Mouse (Mus musculus) midbrain, embryonic 14.5 days (tissue): Measurements from ENCODE around the gene Ptrh2. TPM values are rescaled to one million over a fixed set of nuclear protein-coding genes. Genes with fewer than 3 reads are reported as not detected.

Experiments
- ATAC-seq: fragments of 200-750 bp; cut with Nextera tagmentation; 2 replicates; pipeline ENCODE4 v1.8.0; 2017; ENCODE audit warnings: moderate number of reproducible peaks, moderate library complexity; ENCODE audit not compliant: low FRiP score, low TSS enrichment
- DNase-seq: peaks from one replicate; pipeline ENCODE4 v3.0.0-alpha.2; 2015
- H3K27ac ChIP-seq: fragments of 300-500 bp; sonication (generic); replicated peaks from 2 replicates; pipeline ENCODE4 v1.5.1; 2014; ENCODE audit warnings: mild to moderate bottlenecking, low read depth, low read length, moderate library complexity
- H3K27me3 ChIP-seq: fragments of 300-500 bp; sonication (generic); 2 replicates; pipeline ENCODE4 v1.6.1; 2014; ENCODE audit warnings: low read length, control low read depth, mixed read lengths; ENCODE audit not compliant: control insufficient read depth, insufficient read depth
- H3K36me3 ChIP-seq: fragments of 300-500 bp; sonication (generic); 2 replicates; pipeline ENCODE4 v1.6.1; 2014; ENCODE audit warnings: low read length, control low read depth; ENCODE audit not compliant: control insufficient read depth, insufficient read depth
- H3K4me1 ChIP-seq: fragments of 300-500 bp; sonication (generic); 2 replicates; pipeline ENCODE4 v1.6.1; 2014; ENCODE audit warnings: mild to moderate bottlenecking, antibody characterized with exemption, low read length, control low read depth; ENCODE audit not compliant: control insufficient read depth, insufficient read depth
- H3K4me2 ChIP-seq: fragments of 300-500 bp; sonication (generic); 2 replicates; pipeline ENCODE4 v1.6.1; 2014; ENCODE audit warnings: mild to moderate bottlenecking, low read length, moderate library complexity
- H3K4me3 ChIP-seq: fragments of 300-500 bp; sonication (generic); replicated peaks from 2 replicates; pipeline ENCODE4 v1.5.1; 2014; ENCODE audit warnings: low read depth, low read length
- H3K9ac ChIP-seq: fragments of 300-500 bp; sonication (generic); replicated peaks from 2 replicates; pipeline ENCODE4 v1.6.1; 2014; ENCODE audit warnings: mild to moderate bottlenecking, low read length, moderate library complexity
- H3K9me3 ChIP-seq: fragments of 300-500 bp; sonication (generic); 2 replicates; pipeline ENCODE4 v1.6.1; 2016; ENCODE audit warnings: low read length, control low read depth, mixed read lengths; ENCODE audit not compliant: control insufficient read depth
- WGBS: fragments of 180-500 bp; shearing (Covaris S2); extraction: QIAGEN DNeasy Blood & Tissue Kit; methylation state at CpG from one replicate; pipeline ENCODE4 v1.1.7; 2014; 5-methylcytosine and 5-hydroxymethylcytosine counted together
- polyA plus RNA-seq: library from polyadenylated mRNA; unstranded; fragments of >200 nt; fragmentation: Nextera tagmentation; extraction: Ambion mirVana; gene quantifications from 2 replicates; pipeline ENCODE4 v1.2.1, GENCODE M21; 2014

Gene Ptrh2
- polyA plus RNA-seq, result 30.3 and 34.9 TPM in 2 replicates

DNA sequence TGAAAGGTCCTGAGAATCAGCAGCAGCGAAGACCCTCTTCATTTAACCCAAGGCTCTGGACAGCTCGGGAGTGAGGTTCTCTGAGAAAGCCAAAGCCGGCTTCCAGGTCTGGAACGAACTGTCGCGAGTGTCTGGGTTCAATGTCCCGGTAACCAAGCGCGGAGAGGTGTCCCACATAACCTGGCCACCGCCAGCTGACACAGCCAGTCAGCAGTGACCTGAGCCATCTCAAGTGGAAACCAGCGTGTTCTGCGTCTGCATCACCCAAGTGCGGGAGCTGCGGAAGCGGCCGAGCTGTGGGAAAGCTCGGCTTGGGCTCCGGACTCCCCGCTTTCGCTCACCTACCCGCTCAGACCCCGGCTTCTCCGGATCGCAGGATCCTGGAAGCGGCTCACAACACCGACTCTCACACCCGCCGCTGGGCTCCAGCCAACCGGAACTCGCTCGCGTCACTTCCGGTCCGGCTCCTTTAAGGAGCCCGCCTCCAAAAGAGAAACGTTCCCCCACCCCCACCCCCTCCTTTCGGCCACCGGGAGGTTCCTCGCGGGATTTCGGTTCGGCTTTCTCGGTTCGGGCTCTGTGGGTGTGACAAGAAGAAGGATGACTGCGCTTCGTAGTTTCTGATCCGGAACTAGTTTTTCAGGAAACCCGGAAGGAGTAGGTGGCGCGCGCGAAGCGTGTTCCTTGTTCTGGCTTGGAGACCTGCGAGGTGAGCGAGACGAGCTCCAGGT is at the start of gene Ptrh2, which contains the start of gene Vmp1:
Ptrh2 (plus strand) TSS at position 591 of the 731 bp plus-strand sequence.
Vmp1 (minus strand) TSS at position 442 of the 731 bp plus-strand sequence.
- H3K4me3 ChIP-seq, result peak within 1 kb of the TSS; percentile 90
- peak within 1 kb of the TSS; percentile 65 for H3K4me2 ChIP-seq
- H3K36me3 ChIP-seq, result no peaks in the 10 kb centered on the region; the same call in 1 of the 2 replicates
- under 1% methylated on average over 56 of the region's 56 CpGs for WGBS
- H3K27me3 ChIP-seq, result no peaks in the 10 kb centered on the region
- ATAC-seq (peak; percentile 89), DNase-seq (peak; percentile 98)
- H3K9me3 ChIP-seq, result no peaks in the 10 kb centered on the region
- H3K4me1 ChIP-seq, result peaks cover 28% of the 10 kb centered on the region
- peak within 1 kb of the TSS; percentile 87 for H3K27ac ChIP-seq
- peak within 1 kb of the TSS; percentile 82 for H3K9ac ChIP-seq

DNA sequence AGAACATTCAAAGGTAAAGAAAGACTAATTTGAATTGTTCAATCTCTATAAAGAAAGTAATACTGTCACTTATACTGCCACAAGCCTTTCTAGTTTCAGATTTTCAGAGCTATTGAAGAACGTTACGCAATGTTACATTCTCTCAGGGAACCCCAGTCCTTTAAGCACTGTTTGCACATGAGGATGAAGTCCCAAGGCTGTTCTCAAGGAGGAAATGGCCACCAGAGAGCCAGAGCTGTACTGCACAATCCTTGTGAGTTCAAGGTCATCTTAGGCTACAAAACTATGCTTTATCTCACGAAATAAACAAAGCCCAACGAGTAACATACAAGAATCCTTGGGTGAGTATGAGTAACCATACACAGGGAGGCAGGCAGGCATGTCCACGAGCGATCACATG is 49.4 kb upstream of the Ptrh2 start:
- DNase-seq (no peak), ATAC-seq (no peak)
- Histone ChIP-seq H3K4me2 (no peak overlapping the region), H3K9ac (no peak overlapping the region), H3K36me3 (peaks cover 19% of the 10 kb centered on the region; the same call in 1 of the 2 replicates), H3K27me3 (no peaks in the 10 kb centered on the region), H3K27ac (no peak overlapping the region), H3K4me1 (no peaks in the 10 kb centered on the region), H3K4me3 (no peak overlapping the region), H3K9me3 (no peaks in the 10 kb centered on the region)
- WGBS, result 93% methylated on average over 6 of the region's 6 CpGs

DNA sequence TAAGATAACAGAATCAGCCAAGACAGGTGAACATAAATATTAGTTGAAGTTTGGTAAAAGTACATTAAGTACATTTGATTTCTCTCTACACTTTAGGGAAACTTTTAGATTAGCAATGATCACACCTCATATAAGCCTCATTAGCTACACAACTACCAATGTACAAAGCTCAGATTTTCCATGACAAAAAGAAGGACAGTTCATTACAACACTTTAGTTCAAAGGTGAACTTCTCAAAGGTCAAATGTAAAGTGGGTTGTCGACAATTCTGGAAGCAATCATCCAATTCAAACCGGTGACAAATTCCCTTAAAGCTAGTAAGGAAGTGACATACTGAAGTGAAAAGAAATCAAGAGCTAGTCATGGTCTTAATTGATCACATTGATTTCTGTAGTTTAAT is 46.1 kb upstream of the Ptrh2 start:
- H3K4me3 ChIP-seq, result no peak overlapping the region
- H3K9me3 ChIP-seq, result no peaks in the 10 kb centered on the region
- H3K36me3 ChIP-seq, result peaks cover 18% of the 10 kb centered on the region
- no peak for DNase-seq
- no peak overlapping the region for H3K9ac ChIP-seq
- ATAC-seq, result no peak
- WGBS, result 89% methylated on average over 2 of the region's 2 CpGs
- H3K27me3 ChIP-seq, result no peaks in the 10 kb centered on the region
- no peaks in the 10 kb centered on the region for H3K4me1 ChIP-seq
- no peak overlapping the region for H3K27ac ChIP-seq
- H3K4me2 ChIP-seq, result no peak overlapping the region

DNA sequence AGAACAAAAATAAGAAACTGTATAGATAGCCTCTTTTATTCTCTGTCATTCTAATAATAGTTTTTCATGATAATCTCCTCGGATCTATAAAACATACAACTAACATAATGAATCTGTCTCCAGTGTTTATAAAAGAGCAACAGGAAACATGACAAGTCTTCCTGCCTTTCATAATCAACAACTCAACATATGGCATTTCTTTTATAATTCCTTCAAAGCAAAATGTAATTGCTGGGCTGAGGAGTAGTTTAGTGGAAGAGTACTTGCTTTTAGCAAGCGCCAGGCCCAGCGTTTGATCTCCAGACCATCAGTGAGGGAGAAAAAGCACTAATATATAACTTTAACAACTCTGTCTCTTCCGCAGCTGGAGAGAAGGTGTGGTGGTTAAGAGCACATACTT is 42.1 kb upstream of the Ptrh2 start:
- WGBS, result 93% methylated on average over 4 of the region's 4 CpGs

DNA sequence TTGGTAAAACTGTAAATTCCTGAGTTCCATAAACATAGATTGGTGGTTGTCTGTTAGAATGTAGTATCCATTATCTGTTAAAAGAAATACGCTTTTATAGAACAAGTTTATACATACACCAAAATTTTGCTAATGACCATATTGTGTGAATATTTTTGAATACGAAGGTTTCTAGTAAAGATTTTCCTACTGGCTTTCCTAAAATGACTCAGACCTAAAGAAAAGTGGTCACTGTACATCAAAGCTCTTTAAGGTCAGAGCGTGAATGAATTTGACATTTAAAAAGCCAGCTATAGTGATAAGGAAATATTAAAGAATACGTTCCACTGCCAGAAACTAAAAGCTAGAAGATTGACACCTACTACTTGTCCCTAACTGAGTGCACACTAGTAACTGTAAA is 39.2 kb upstream of the Ptrh2 start:
- Histone ChIP-seq H3K9ac (no peak overlapping the region), H3K4me1 (no peaks in the 10 kb centered on the region), H3K27ac (no peak overlapping the region), H3K9me3 (no peaks in the 10 kb centered on the region), H3K27me3 (no peaks in the 10 kb centered on the region), H3K4me3 (no peak overlapping the region), H3K36me3 (peaks cover 16% of the 10 kb centered on the region), H3K4me2 (no peak overlapping the region)
- ATAC-seq (no peak), DNase-seq (no peak)
- WGBS, result 94% methylated on average over 4 of the region's 4 CpGs

More for the DNA sequence above, 42.1 kb upstream of the Ptrh2 start:
- Histone ChIP-seq H3K4me1 (no peaks in the 10 kb centered on the region), H3K36me3 (peaks cover 14% of the 10 kb centered on the region), H3K27me3 (no peaks in the 10 kb centered on the region), H3K9me3 (no peaks in the 10 kb centered on the region), H3K4me2 (no peak overlapping the region), H3K9ac (no peak overlapping the region), H3K4me3 (no peak overlapping the region), H3K27ac (no peak overlapping the region)
- ATAC-seq (no peak), DNase-seq (no peak)

DNA sequence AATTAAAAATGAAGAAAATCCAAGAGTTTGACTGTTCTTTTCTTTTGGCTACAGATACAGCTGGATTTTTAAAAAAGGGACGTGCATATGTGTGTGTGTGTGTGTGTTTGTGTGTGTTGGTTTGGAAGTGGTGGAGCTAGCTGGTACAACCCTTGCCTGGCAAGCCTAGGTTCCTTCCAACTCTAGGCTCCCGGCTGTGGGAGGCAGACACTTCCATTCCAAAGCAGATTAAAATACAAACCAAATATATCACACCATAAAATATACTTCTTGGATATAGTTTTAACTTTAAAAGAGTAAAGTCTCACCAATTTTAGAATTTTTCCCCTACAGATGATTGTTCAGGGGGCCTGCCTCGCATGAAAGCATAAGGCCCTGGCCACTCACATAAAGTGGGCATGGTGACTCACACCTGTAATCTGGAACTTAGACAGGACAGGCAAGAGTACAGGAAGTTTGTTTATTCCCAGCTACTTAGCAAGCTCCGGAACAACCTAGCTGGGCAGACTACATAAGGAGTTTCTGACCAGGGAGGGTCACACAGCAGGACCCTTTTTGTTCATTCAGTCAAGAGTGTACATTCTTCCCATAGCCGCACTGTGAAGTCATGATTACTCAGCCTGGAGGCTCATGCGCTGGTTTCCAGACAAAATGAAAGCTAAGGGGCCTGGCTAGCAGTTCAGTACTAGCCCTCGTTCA is 37.5 kb upstream of the Ptrh2 start:
- no peak for ATAC-seq
- Histone ChIP-seq H3K4me2 (no peak overlapping the region), H3K27ac (no peak overlapping the region), H3K9me3 (no peaks in the 10 kb centered on the region), H3K9ac (no peak overlapping the region), H3K4me3 (no peak overlapping the region), H3K27me3 (no peaks in the 10 kb centered on the region), H3K4me1 (no peaks in the 10 kb centered on the region), H3K36me3 (peaks cover 12% of the 10 kb centered on the region)
- 68% methylated on average over 7 of the region's 7 CpGs for WGBS
- DNase-seq, result peak; percentile 11

DNA sequence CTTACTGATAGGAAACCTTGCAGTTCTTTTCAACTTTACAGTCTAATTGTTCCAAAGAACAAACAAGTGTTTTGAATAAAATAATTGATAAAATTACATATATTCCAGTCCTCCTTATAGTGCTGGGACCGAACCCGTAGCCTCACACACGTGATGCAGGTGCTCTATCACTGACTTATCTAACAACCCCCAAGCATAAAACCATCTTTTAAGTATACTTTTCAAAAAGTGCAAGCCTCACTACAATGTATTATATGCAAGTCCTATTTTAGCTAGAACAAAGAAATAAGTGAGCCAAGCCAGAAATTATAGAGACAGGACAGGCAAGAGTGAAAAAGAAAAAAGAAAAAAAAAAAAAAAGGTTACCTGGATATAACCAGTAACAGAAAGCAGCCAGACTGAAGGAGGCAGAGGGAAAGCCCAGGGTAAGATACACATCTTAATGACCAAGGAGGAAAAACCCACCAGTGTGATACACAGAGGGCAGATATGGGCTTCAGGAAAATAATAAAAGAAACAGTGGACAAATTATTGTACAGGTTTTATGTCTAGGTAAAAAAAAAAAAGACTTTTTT is 36.8 kb upstream of the Ptrh2 start:
- DNase-seq (no peak), ATAC-seq (no peak)
- Histone ChIP-seq H3K36me3 (peaks cover 12% of the 10 kb centered on the region), H3K9ac (no peak overlapping the region), H3K4me1 (no peaks in the 10 kb centered on the region), H3K27ac (no peak overlapping the region), H3K4me3 (no peak overlapping the region), H3K4me2 (no peak overlapping the region), H3K27me3 (no peaks in the 10 kb centered on the region), H3K9me3 (no peaks in the 10 kb centered on the region)
- 90% methylated on average over 3 of the region's 3 CpGs for WGBS

DNA sequence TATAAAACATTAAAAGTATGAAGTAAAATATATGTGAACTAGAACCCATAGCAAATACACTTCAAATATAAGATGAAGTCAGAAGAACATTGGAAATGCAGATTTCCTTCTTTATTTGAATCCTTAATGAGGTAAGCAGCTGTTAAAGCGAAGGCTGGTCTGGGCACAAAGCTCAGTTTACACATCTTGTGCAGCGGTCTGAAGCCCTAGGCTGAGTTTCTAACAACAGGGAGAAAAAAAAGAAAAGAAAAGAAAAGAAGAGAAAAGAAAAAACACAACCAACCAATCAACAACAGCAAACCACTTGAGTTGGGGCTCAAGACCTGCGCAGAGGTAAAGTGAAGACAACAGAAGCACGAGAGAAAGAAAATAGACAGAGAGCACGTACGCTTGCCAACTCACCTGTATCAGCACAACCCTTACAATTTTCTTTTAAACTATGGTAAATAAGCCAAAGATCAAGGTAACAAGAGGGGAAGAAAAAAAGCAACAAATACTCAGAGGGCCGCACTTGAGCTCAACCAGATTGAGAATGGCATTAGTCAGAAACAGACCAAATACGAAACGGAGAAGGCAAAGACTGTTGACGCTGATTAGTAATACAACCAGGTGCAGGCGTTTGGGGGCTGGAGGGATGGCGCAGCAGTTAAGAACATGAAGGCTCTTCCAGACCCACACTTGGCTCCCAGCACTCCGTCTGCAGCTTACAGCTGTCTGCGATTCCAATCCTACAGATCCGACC is 35.9 kb upstream of the Ptrh2 start:
- Histone ChIP-seq H3K36me3 (peaks cover 6% of the 10 kb centered on the region; the same call in 1 of the 2 replicates), H3K4me1 (no peaks in the 10 kb centered on the region), H3K27ac (no peak overlapping the region), H3K4me2 (no peak overlapping the region), H3K9me3 (no peaks in the 10 kb centered on the region), H3K27me3 (no peaks in the 10 kb centered on the region), H3K4me3 (no peak overlapping the region), H3K9ac (no peak overlapping the region)
- WGBS, result 83% methylated on average over 15 of the region's 15 CpGs
- ATAC-seq (no peak), DNase-seq (no peak)
